Mouse (Mus musculus): ENCODE data around the gene Kcnip4. TPM values are rescaled to one million over a fixed set of nuclear protein-coding genes. Genes with fewer than 3 reads are reported as not detected.

Gene Kcnip4
- polyA plus RNA-seq, 1 experiment from 2014 or later: 5.2 TPM

DNA sequence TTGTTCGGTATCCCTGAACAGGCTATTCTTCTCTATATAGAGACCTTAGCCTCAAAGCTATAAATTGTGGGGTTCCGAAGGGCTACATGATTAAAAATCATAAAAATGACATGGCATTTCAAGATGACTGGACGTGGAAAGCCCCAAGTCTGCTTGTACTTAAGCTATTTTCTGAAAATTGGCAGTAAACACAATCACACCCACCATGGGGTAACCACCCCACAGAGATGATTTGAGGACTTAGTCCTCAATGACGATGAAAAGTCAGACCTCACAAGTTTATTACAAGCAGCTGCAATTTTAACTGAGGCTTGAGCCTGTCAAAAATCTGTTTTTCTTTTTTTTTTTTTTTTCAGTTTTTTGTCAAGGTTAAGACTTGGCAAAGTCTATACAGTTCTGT, 527.3 kb downstream of the Kcnip4 start:
- Histone ChIP-seq H3K36me3 (no peaks in the 10 kb centered on the region), H3K27ac (replicated peaks) (no peak overlapping the region), H3K27me3 (no peaks in the 10 kb centered on the region), H3K9ac (replicated peaks) (no peak overlapping the region), H3K4me2 (replicated peaks) (no peak overlapping the region), H3K4me1 (no peaks in the 10 kb centered on the region), H3K9me3 (no peaks in the 10 kb centered on the region), H3K4me3 (no peak overlapping the region)
- WGBS: 69% methylated on average over 4 of the region's 4 CpGs
- ATAC-seq (replicated peaks): no peak

DNA sequence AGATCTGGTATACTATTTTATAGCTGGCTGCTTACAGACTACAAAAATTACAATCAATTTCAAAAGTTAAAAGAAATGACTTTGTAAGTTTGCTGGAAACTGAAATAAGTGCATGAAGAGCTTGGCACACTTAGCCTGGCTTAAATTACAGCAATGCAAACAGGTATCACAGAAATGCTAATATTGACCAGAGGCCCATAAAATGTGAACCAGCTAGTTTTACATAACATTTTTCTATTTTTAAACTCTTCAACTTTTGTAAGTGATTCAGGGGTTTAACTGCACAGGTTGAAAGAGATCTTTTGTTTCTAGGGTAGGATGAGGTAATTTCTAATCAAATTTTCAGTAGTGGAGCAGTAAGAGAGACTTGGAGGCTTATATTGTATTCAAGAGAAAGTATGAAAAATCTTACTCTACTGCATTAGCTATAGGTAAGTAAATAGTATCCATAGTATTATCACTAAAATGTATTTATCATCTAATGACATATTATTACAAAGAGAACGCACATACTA, 535.5 kb downstream of the Kcnip4 start:
- no peak overlapping the region for H3K4me3 ChIP-seq
- no peak for ATAC-seq (replicated peaks)
- 93% methylated on average over 1 of the region's 1 CpGs for WGBS
- H3K4me2 ChIP-seq (replicated peaks): no peak overlapping the region
- no peaks in the 10 kb centered on the region for H3K27me3 ChIP-seq
- no peaks in the 10 kb centered on the region for H3K9me3 ChIP-seq
- H3K9ac ChIP-seq (replicated peaks): no peak overlapping the region
- no peak overlapping the region for H3K27ac ChIP-seq (replicated peaks)
- H3K4me1 ChIP-seq: no peaks in the 10 kb centered on the region
- H3K36me3 ChIP-seq: no peaks in the 10 kb centered on the region

GRCm38 (mm10) chr5:48942378-48943088, 582.2 kb downstream of the Kcnip4 start:
- no peaks in the 10 kb centered on the region for H3K36me3 ChIP-seq
- no peak overlapping the region for H3K4me2 ChIP-seq (replicated peaks)
- H3K27me3 ChIP-seq: no peaks in the 10 kb centered on the region
- H3K4me3 ChIP-seq: no peak overlapping the region
- no peak overlapping the region for H3K27ac ChIP-seq (replicated peaks)
- ATAC-seq (replicated peaks): peak; percentile 60; the same call in 1 of the 2 replicates
- 51% methylated on average over 2 of the region's 2 CpGs for WGBS
- no peaks in the 10 kb centered on the region for H3K4me1 ChIP-seq
- no peaks in the 10 kb centered on the region for H3K9me3 ChIP-seq
- H3K9ac ChIP-seq (replicated peaks): no peak overlapping the region

DNA sequence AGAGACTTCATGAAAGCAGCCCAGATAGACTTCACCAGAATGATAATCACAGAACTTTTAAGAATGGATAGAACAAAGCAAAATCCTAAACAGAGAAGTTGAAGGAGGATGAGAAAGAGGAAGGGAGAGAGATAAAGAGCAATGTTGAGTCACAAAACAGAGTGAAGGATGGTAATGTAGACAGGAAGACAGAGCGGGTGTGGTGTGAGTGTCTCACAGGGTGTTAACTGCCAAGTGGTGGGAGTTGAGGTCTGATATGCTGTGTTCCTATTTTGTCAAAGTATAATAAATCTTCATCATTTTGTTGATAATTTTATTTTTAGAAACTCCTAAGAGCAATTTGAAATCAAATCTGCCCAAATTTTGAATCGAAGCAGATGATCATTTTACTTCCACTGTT, 592.8 kb downstream of the Kcnip4 start:
- no peak overlapping the region for H3K27ac ChIP-seq (replicated peaks)
- no peaks in the 10 kb centered on the region for H3K36me3 ChIP-seq
- H3K4me2 ChIP-seq (replicated peaks): no peak overlapping the region
- no peak for ATAC-seq (replicated peaks)
- H3K27me3 ChIP-seq: no peaks in the 10 kb centered on the region
- WGBS: 95% methylated on average over 2 of the region's 2 CpGs
- H3K9ac ChIP-seq (replicated peaks): no peak overlapping the region
- no peaks in the 10 kb centered on the region for H3K4me1 ChIP-seq
- H3K4me3 ChIP-seq: no peak overlapping the region
- no peaks in the 10 kb centered on the region for H3K9me3 ChIP-seq

DNA sequence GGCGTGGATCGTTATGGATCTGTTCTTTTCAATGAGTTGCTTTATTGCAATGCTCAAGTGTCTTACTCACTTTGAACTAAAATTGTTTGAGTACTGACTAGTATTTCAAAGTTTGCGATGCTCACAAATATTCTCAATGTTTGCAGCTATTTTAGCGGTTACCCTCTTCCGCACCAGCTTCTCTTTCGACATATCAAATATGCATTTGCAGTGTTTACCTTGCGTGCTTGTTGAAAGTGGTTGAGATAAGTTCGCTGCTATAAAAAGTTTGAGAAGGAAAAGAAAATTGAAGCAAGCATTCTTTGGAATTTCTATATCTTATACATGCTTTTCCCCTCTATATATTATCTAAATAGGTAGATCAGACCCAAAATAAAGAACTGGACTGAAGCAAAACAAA, 634.5 kb downstream of the Kcnip4 start:
- Histone ChIP-seq H3K4me2 (replicated peaks) (peak overlapping the region; percentile 77), H3K9ac (replicated peaks) (0 out of 2 replicates have a peak overlapping the region, but pooled peaks have one; percentile 29), H3K4me3 (peak overlapping the region; percentile 36), H3K4me1 (peaks cover 7% of the 10 kb centered on the region; the same call in 1 of the 2 replicates), H3K9me3 (no peaks in the 10 kb centered on the region), H3K36me3 (no peaks in the 10 kb centered on the region), H3K27ac (replicated peaks) (no peak overlapping the region), H3K27me3 (no peaks in the 10 kb centered on the region)
- 63% methylated on average over 8 of the region's 8 CpGs for WGBS
- no peak for ATAC-seq (replicated peaks)

GRCm38 (mm10) chr5:48889395-48890194, 635.1 kb downstream of the Kcnip4 start:
- no peaks in the 10 kb centered on the region for H3K9me3 ChIP-seq
- H3K36me3 ChIP-seq: no peaks in the 10 kb centered on the region
- no peaks in the 10 kb centered on the region for H3K27me3 ChIP-seq
- H3K9ac ChIP-seq (replicated peaks): peak overlapping the region; percentile 29; the same call in 1 of the 2 replicates
- H3K4me2 ChIP-seq (replicated peaks): peak overlapping the region; percentile 77
- peak overlapping the region; percentile 36 for H3K4me3 ChIP-seq
- H3K4me1 ChIP-seq: peaks cover 7% of the 10 kb centered on the region; the same call in 1 of the 2 replicates
- 4% methylated on average over 18 of the region's 18 CpGs for WGBS
- H3K27ac ChIP-seq (replicated peaks): no peak overlapping the region
- ATAC-seq (replicated peaks): peak; percentile 84

DNA sequence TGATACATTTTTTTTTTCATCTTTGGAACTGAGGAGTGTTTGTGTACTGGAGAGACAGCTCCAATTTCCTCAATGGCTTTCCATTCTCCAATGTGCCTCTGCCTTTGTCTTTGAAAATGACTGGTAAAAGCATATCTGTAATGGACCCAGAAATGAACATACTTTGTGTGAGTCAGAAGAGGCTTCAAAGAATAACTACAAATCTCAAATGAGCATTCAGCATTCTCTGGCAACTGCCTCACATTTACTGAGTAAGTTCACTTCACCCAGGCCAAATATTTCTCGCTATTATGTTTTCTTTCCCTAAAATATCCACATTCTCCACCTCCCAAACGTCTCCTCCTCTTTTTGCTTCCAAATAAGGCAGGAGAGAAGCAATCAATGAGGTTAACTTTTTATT, 646.6 kb downstream of the Kcnip4 start:
- no peak for ATAC-seq (replicated peaks)
- H3K4me3 ChIP-seq: no peak overlapping the region
- H3K9ac ChIP-seq (replicated peaks): no peak overlapping the region
- no peaks in the 10 kb centered on the region for H3K4me1 ChIP-seq
- 74% methylated on average over 2 of the region's 2 CpGs for whole genome bisulfite sequencing
- H3K27ac ChIP-seq (replicated peaks): no peak overlapping the region
- no peaks in the 10 kb centered on the region for H3K27me3 ChIP-seq
- H3K9me3 ChIP-seq: no peaks in the 10 kb centered on the region
- no peaks in the 10 kb centered on the region for H3K36me3 ChIP-seq
- H3K4me2 ChIP-seq (replicated peaks): no peak overlapping the region

- Histone ChIP-seq H3K4me1 (peaks cover 4% of the 10 kb centered on the region; the same call in 1 of the 2 replicates), H3K4me2 (replicated peaks) (no peak overlapping the region), H3K36me3 (no peaks in the 10 kb centered on the region), H3K27ac (replicated peaks) (no peak overlapping the region), H3K9ac (replicated peaks) (no peak overlapping the region), H3K9me3 (no peaks in the 10 kb centered on the region), H3K4me3 (no peak overlapping the region), H3K27me3 (no peaks in the 10 kb centered on the region)
- WGBS: 44% methylated on average over 3 of the region's 3 CpGs
- peak; percentile 61; the same call in 1 of the 2 replicates for ATAC-seq (replicated peaks)
Measured at GRCm38 (mm10) chr5:48864268-48864967, 660.3 kb downstream of the Kcnip4 start.

DNA sequence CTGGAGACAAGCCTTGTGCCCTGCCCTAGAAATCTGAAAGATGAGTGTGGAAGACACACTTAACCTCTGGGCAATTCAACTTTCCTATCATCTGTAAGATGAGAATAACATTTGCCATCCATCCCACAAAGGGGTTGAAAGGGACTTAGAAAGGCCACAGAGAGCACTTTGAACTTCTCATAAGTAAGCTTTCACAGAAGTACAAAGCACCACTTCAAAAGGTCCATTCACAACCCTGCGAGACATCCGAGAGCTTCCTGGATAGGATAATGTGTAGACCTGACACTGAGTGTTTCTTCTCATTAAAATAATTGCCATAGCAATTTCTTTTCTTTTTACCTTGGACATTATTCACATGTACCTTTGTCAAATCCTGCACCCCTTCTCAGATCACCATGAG, 683.7 kb downstream of the Kcnip4 start:
- Histone ChIP-seq H3K36me3 (no peaks in the 10 kb centered on the region), H3K4me1 (no peaks in the 10 kb centered on the region), H3K9ac (replicated peaks) (no peak overlapping the region), H3K4me3 (no peak overlapping the region), H3K27me3 (no peaks in the 10 kb centered on the region), H3K4me2 (replicated peaks) (no peak overlapping the region), H3K9me3 (no peaks in the 10 kb centered on the region), H3K27ac (replicated peaks) (no peak overlapping the region)
- no peak for ATAC-seq (replicated peaks)
- 14% methylated on average over 2 of the region's 2 CpGs for WGBS

DNA sequence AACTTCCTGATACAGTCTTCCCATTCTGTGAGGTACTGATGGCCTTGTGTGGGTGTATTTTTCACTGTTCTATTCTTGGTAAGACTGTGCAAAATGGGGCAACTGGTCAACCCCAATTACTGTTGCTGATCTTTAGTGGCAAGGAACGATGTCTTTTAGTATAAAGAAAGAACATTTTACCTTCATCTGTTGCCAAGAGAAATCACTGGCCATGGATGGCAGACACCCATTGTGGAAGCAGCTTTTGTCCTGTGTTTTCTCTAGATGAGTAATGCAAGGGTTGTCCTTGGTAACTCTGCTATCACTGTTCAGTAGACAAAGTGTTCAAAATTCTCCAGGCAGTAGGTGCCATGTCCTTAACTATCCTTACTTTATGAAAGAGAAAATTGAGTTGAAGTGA, 729.2 kb downstream of the Kcnip4 start:
- H3K9ac ChIP-seq (replicated peaks): no peak overlapping the region
- H3K27me3 ChIP-seq: no peaks in the 10 kb centered on the region
- WGBS: 62% methylated on average over 1 of the region's 1 CpGs
- no peak for ATAC-seq (replicated peaks)
- no peaks in the 10 kb centered on the region for H3K4me1 ChIP-seq
- H3K27ac ChIP-seq (replicated peaks): no peak overlapping the region
- H3K36me3 ChIP-seq: no peaks in the 10 kb centered on the region
- no peaks in the 10 kb centered on the region for H3K9me3 ChIP-seq
- no peak overlapping the region for H3K4me3 ChIP-seq
- H3K4me2 ChIP-seq (replicated peaks): no peak overlapping the region

GRCm38 (mm10) chr5:48779376-48779775, 745.3 kb downstream of the Kcnip4 start:
- H3K4me3 ChIP-seq: no peak overlapping the region
- H3K9me3 ChIP-seq: no peaks in the 10 kb centered on the region
- H3K27me3 ChIP-seq: no peaks in the 10 kb centered on the region
- no peak overlapping the region for H3K27ac ChIP-seq (replicated peaks)
- H3K4me1 ChIP-seq: no peaks in the 10 kb centered on the region
- no peak for ATAC-seq (replicated peaks)
- no peak overlapping the region for H3K4me2 ChIP-seq (replicated peaks)
- 47% methylated on average over 1 of the region's 1 CpGs for WGBS
- H3K36me3 ChIP-seq: no peaks in the 10 kb centered on the region
- H3K9ac ChIP-seq (replicated peaks): no peak overlapping the region

- Histone ChIP-seq H3K9me3 (no peaks in the 10 kb centered on the region), H3K9ac (replicated peaks) (no peak overlapping the region), H3K36me3 (no peaks in the 10 kb centered on the region), H3K27me3 (no peaks in the 10 kb centered on the region), H3K4me1 (no peaks in the 10 kb centered on the region), H3K4me3 (no peak overlapping the region), H3K27ac (replicated peaks) (no peak overlapping the region), H3K4me2 (replicated peaks) (no peak overlapping the region)
- ATAC-seq (replicated peaks): no peak
Measured at GRCm38 (mm10) chr5:48748613-48749012, 776.1 kb downstream of the Kcnip4 start.
